Mouse (Mus musculus): ENCODE data around the gene C1qa. TPM values are rescaled to one million over a fixed set of nuclear protein-coding genes. Genes with fewer than 3 reads are reported as not detected.

The C1qa gene
- total and polyA plus RNA-seq, 3 experiments, result 57.5 to 94.7 (median 79.1) TPM

DNA sequence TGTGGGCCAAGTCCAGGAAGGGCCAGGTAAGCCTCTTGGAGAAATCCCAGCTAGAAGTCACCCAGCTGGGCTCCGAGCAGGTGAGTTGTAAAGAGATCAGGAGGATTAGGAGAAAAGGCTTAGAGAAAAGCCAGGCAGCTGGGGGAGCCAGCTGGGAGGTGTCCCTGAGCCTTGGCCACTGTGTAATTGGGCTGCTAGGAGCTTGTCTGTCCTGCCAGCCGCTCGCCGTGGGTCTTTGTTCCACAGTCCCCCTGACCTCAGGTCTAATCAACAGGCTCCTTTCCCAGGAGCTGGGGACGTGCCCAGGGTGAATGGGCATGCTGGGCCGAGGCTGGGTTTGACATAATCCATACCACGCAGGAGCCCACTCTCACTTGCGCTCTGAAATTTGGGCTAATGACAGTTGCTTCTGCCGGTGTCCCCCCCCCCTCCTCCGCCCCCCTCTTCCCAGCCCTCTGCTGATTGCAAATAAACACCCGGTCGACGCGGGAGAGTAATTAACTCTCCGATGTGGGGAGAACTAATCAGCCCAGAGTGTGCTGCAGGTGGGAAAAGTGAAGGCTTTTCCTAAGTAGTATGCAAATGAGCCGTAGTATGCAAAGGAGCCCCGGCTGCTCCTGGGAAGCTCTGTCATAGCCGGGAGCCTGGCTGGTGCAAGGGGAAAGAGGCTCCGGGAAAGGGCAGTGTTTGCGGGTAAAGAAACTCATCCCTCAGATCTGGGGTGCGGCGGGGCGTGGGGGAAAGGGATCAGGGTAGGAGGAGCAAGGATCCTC is 6.3 kb upstream of the C1qa start:
- no peak for DNase-seq

DNA sequence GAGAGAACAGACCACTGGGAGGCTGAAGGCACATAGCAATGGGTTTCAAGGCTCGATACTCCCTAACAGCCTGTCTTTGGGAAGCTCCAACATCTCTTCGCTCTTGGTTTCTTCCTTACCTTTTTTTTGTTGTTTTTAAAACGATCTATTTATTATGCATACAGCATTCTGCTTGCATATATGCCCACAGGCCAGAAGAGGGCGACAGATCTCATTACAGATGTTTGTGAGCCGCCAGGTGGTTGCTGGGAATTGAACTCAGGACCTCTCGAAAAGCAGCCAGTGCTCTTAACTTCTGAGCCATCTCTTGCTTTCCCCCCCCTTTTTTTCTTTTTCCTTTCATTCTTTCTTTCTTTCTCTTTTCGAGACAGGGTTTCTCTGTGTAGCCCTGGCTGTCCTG is 551 bp upstream of the C1qa start:
- DNase-seq, result no peak

DNA sequence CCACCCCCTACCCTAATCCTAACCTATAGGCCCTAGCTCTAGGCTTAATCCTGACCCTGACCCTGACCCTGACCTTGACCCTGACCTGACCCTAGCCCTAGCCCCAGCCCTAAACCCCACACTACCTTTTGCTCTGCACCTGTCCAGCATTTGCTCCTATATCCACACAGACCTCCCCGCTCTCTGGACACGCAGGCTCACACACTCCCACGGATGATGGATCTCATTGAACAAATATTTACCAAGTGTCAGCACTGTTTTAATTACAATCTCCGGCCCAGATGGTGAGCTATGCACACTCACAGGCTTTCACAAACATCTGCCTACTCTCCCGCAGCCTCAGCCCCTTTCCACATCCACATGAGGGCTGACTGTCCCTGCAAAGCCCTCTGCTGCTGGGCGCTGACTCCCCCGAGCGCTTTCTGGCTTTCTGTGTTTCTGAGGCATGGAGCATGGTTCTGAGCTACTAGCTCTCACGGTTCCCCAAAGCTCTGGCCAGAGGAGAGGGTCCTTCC is 462 bp downstream of the C1qa start:
- no peak for DNase-seq

DNA sequence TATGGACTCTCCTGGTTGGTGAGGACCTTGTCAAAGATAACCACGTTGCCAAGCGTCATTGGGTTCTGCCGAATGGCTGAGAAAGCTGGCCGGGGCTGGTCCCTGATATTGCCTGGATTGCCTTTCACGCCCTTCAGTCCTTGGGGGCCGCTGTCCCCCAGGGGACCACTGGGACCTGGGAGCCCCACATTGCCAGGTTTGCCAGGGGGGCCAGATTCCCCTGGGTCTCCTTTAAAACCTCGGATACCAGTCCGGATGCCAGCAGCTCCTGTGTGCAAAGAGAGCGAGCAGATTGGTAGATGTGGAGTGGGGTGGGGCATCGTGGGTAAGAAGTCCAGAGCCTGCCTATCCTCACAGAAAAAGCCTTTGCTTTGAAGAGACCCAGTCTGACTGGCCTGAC is 2.1 kb downstream of the C1qa start:
- DNase-seq, result no peak

DNA sequence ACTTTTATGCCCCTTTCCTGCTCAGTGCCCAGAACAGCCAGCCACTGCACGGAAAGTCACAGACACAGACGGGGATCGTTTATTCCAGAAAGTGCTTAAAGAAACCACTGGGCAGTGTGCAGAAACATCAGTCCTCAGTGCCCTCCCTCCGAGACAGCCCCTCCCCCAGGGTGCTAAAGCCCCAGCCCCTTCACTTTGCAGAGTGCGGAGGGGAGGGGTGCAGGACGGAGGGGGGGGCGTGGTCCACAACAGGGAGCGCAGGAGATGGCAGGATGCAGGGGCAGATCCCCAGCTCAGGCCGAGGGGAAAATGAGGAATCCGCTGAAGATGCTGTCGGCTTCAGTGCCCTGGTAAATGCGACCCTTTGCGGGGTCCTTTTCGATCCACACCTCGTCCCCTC is 2.7 kb downstream of the C1qa start:
- DNase-seq, result no peak

DNA sequence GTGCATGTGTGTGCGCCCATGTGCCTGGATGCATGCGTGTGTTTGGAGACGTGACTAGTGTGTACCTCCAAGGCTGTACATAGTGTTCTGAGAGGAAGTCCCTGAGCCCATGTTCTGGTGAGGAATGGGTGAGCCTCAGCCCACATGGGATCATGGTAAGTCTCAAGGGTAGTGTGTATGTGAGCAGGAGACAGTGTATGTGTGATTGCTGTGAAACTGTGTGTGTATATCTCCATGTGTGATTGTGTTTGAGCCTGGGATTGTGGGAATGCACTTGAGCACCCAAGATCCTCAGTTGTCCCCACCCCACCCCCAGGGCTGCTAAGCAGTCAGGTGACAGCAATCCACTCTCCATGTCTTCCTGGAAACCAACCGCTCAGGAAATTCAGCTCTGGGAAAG is 3.8 kb downstream of the C1qa start:
- DNase-seq, result no peak

DNA sequence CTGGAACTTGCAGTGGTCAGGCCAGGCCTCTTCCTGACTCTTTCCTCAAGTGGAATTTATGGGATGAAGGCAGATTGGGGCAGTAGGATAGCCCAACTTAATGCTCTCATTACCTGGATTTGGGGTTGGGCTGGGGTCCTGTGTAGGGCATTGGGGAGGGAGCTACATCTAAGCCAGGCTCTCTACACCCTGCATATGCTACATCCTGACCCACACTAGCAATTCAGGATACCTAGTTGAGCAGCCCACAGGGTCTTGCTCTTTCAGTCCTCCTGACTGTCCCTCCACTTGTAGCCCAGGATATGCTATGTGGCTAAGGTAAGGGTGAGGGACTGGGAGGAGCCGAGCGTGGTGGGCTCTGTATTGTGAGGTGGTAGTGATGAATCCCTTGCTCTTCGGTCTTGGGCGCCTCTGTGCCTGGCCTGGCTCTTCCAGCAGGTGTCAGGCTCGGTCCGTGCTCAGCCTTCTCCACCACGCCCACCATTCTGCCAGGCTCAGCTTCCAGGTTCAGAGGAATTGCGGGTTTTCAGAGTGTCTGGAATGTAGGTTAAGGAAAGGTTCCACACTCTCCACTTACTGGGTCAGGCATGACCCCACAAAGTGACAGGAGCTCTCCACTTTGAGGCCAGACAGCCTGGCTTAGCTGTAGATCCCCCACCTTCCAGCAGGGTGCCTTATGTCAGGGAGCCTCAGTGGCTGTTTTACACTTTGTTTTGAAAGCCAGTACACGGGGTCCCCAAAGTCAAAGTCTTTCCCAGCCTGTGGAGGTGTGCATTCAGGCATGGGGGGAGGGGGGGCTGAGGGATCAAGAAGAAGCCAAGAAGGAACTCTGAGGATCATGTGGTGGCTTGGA is 4.7 kb downstream of the C1qa start:
- DNase-seq, result no peak

DNA sequence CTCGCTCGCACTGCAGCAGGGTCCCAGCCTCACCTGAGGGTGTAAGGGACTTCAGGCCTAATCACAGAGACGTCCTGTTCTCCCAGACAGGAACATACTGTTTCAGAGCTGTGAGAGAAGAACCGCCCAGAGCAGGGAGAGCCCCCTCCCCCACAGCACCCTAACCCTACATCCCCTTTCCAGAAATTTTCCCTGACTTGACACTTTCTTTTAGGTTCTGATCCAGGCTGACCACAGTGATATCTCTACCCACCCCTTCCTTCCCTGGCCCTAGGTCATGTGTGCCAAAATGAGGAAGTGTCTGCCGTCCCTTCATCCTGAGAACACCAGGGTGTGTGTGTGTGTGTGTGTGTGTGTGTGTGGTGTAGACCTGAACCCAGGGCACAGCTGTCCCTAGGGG is 5.8 kb downstream of the C1qa start, which contains the start of gene C1qc:
C1qc (minus strand) TSS at position 255 of the 400 bp plus-strand sequence.
- peak; percentile 25 for DNase-seq

DNA sequence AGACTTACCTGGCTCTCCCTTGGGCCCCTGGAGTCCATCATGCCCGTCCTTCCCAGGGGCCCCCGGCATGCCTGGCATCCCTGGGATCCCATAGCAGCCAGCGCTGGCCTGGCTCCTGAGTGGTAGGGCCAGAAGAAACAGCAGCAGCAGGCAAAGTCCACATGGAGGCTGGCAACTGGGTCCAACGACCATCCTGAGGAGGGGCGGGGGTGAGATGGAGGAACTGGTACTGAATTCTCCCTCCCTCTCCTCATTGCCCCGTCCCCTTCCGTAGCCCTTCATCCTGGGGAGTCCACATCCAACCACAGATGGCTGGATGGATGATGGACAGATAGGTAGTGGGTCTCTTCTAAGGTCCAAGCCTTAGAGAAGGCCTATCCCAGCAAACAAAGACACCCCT is 6.2 kb downstream of the C1qa start:
- DNase-seq, result no peak

DNA sequence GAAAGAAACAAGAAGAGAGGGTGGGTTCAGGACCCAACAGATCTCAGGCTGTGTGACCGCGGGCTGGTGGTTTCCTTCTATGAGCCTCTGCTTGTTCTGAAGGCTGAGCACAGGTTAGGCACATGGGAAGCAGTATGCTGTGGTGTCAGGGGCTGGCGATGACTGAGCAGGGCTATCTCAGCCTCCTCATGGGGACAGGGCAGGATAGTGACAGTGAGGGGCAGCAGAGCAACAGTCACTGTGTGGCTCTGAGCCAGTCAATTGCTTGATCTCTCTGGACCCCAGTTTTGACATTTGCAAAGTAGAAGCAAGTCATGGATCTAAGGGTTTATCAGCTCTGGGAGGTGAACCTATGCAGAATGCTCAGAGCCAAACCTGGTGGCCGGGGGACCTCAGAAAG is 7.5 kb downstream of the C1qa start:
- DNase-seq, result no peak

DNA sequence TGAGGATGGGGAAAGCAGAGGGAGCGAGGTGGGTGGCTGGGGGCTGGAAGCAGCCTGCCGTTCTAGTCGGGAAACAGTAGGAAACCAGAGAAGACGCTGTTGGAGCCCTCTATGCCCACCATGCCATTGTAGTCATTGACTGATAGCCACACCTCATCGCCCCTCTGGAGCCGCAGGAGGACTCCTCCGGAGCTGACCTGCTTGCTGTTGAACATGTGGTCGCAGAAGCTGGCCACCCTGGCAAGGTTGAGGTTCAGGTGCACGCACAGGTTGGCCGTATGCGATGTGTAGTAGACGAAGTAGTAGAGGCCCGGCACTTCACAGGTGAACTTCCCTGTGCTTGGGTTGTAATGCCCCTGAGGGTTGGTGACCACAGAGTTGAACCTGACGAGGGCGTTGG is 8.6 kb downstream of the C1qa start:
- no peak for DNase-seq

DNA sequence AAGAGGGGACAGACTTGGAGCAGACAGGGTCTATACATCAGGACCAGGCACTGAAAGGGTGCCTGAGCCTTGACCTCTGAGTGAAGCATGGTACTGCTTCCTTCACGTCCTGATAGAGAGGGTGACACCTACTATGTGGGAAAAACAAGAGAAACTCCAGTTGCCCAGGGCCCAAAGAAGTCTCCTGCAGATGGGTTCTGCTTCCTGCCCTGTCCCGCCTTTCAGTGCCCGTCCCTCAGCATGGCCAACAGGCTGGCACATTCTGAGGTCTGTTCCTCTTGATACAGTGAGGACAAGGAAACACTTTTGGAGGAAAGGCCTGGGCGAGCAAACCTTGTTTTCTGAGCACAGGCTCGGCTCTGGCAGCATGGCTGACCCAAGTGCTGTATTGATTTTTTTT is 10.9 kb downstream of the C1qa start:
- DNase-seq, result no peak

DNA sequence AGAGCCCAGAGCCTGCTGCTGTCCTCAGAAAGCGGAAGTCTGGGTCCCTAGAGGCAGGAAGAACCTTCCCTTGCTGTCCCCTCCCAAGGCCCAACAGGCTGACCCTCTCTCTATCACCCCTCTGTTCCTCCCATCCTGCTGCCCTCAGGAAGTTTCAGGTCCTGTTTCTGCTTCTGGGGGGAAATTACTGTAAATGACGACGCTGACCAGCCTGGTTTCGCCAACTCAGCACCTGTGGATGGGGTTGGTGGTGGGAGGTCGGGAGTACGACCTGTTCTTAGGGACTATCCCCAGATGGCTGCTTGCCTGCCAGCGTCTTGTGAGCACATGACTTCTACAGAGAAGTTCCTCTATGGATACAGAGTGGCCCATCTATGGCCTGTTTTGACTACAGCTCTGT is 12.5 kb downstream of the C1qa start, which contains the start of gene C1qb:
C1qb (minus strand) TSS at position 87 of the 400 bp plus-strand sequence.
- peak; percentile 26 for DNase-seq

DNA sequence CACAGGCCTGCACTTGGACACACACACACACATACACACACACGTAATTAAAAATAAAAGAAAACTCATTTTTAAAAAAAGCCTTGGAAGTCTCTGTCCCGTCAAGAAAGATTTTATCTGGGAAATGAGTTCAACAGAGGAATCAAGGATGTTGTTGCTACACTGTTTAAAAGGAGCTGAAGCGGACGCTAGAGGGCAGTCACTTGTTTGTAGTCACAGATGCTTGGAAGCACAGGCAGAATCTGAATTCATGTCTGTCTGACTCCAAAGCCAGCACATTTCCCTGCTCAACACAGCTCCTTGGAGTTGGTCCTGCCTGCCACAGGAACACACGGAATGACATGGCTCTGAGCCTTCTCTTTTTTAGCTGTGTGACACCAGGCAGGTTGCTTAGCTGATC is 20.0 kb downstream of the C1qa start:
- no peak for DNase-seq

DNA sequence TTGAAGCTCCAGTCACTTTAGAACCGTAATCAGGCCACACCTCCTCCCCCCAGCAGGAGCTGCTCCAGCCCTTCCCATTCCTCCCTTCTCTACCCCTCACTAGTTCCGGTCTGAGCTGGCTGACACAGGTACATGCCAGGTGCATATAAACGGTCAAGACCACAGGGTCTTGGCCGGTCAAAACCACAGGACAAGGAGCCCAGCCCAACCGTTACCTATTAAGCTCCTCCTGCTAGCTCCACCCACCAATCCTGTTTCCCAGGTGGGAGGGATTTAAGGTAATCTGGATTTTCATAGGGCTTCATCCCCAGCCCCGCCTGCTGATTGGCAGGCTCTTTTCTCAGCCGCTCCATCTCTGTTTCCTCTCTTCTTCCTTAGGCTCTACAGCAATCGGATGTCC is 20.4 kb downstream of the C1qa start:
- DNase-seq, result no peak

DNA sequence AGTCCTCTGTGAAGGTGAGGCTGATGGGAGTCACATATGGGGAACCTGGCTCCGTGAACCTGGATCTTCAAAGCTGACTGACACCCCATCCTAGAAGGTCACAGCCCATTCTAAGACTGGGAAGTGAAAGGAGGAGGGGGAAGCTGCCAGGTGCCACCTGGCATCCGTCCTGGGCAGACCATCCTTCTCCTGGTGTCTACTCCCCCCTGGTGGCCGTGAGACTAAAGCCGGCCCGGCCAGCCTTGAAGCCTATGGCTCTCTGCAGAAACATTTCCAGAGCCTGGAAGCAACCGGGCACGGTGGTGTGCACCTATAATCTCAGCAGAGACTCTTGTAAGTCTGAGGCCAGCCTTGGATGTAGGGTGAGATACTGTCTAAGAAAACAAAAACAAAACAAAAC is 21.6 kb downstream of the C1qa start:
- DNase-seq, result peak; percentile 42

DNA sequence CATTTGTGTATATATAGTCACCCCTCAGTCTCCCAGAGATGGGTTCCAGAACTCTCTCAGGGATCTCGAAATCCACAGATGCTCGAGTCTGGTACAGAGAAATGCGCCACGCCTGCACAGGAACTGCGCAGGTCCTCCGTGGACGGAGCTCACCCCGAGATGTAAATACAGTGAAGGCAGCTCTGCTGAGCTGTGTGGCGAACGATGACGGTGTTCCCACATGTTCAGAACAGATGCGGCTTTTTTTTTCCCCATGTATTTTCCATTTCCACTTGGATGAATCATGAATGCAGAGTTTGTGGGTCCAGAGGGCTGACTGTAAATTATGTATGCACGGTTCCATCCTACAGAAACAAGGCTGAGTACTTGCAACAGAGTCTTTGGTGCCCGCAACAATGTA is 23.6 kb downstream of the C1qa start:
- DNase-seq, result no peak

DNA sequence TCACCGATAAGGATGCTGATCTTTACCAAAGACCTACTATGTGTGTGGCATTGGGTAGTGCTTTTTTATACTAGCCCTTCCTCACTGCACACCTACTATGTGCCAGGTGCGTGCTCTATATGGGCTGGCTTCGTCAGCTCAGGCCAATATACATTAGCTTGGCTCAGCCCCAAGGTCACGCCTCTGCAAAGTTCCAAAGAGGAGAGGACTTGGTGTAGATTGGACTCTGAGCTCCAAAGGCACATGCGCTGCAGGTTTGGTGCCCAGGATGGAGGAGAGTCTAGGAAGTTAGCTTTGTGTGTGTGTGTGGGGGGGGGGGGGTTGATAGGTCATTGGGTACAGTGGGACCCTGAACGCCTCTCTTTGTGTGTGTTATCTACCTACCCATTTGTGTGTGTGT is 30.2 kb downstream of the C1qa start:
- no peak for DNase-seq

DNA sequence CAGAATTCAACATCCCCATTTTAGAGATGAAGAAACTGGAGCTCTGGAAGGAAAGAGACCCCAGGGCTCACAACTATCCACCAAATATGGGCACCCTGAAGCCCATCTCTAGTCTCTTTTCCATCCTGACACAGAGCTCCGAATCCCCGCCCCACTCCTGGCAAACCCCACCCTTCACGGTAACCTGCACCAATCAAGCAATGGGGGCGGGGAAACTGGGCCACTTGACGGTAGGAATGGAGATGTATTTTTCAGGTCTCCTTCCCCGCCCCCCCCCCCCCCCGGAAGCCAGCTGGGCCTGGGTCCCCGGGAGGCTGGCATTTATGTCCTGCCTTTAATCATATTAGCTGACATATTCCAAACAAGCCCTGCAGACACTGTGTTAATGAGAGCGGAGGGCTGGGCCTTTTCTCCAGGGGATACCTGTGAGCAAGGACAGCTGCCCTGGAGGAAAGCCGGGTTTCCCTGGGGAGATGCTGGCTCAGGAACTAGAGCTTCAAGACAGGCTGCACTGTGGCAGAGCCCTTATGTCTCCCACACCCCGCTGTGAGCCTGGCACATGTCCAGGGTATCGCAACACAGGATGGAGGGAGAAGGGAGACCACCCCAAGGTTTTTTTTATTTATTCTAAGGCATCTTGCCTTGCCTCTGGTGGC is 30.8 kb downstream of the C1qa start:
- DNase-seq, result no peak

DNA sequence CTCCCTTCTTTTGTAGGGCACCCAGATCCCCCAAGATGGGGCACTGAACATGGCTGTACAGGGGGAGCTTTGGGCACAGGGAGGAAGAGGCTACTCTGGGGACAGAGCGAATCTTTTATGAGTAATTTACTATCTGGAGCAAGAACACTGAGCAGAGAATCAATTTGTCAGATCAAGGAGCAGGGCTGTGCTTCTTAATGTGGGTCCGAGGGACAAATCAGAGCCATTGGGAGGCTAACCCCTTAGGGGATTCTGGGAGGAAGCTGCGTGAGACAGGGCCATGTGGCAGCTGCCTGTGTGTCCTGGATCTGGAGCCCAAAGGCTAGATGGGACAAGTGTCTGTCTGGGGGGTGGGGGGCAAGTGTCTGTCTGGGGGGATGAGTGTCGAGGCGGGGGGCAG is 33.1 kb downstream of the C1qa start:
- DNase-seq, result no peak

DNA sequence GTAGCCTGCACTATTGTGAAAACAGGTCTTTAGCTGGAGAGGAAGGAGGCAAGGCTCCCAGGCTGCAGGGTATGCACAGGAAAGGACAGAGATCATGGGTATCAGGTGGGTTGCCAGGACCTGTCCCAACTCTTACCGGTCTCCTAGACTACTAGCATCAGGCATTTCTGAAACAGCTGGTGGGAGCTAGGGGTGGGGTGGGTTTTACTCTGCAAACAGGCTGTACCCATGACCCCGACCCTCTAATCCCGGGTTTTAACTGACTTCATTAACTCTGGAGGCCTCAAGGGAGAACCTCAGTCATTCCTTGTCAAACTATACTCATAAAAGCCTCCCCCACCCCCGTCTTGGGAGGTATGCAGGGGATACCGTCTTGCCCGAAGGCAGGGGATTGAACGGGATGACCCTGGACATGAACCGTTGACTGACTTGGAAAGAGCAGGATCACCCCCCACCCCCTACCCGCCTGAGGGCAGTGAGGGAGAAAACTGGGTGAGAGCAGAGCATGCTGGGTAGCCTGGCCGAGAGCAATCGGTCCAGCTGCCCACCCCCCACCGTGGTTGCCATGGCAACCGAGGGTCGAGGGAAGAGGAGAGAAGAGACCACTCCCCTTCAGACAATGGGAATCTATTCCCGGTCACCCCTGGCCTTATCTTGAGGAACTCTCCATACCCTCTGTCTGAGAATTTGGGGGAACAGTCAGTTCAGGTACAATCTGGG is 33.7 kb downstream of the C1qa start:
- DNase-seq, result no peak

DNA sequence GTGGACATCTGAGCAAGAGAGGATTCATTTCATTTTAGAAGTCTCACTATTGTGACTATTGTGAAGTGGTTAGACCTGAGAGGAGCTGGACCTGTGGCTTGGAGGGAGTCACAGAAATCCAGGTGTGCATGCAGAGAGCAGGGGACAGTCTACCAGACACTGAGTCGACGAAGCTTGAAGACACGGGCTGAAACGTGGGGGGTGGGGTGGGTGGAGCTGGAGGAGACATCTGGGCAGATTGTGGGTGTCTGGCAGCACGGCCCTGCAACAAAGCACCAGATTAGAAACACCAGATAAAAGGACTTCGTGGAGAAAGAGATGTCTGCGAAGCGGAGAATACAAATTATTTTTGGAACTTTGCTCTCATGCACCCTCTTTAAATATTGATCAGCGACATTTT is 35.1 kb downstream of the C1qa start:
- DNase-seq, result no peak
